Comparison of ENCODE assay signal across 14 mouse cellular contexts in genomic region chr8:73132080-73132479, GRCm38 (mm10).
"Had no signal": no experiment of that assay in that cellular context is flagged by ENCODE, and none has a peak within 500 bp of the region (broad histone marks: within the 10 kb centered on the region; RNA-seq: fewer than 3 reads in every experiment).

No protein-coding gene starts in this region.

- DNase-seq: kidney, adult 18-20 months; kidney, postnatal 10 days; kidney, postnatal 4 days; layer of hippocampus, postnatal 36 days; left cerebral cortex, postnatal 4 days; lung, adult 18-20 months; retina, postnatal 1 day; right cerebral cortex, postnatal 14 days; thymus, postnatal 14 days had no signal

- H3K4me1 ChIP-seq: limb, embryonic 13.5 days; neural tube, embryonic 13.5 days had no signal

- H3K4me3 ChIP-seq: limb, embryonic 13.5 days; midbrain, embryonic 12.5 days; neural tube, embryonic 13.5 days had no signal

- H3K27me3 ChIP-seq: limb, embryonic 13.5 days; midbrain, embryonic 12.5 days; neural tube, embryonic 13.5 days had no signal

- ATAC-seq: midbrain, embryonic 16.5 days had no signal

- H3K9me3 ChIP-seq: limb, embryonic 13.5 days; midbrain, embryonic 12.5 days; neural tube, embryonic 13.5 days had no signal

- H3K9ac ChIP-seq: limb, embryonic 13.5 days; liver, embryonic 14.5 days; midbrain, embryonic 12.5 days; neural tube, embryonic 13.5 days had no signal

- H3K27ac ChIP-seq: limb, embryonic 13.5 days; liver, embryonic 14.5 days; midbrain, embryonic 12.5 days; neural tube, embryonic 13.5 days had no signal

- H3K4me2 ChIP-seq: limb, embryonic 13.5 days; midbrain, embryonic 12.5 days; neural tube, embryonic 13.5 days had no signal
